Mouse (Mus musculus): ENCODE measurements around the gene Igsf3. TPM values are rescaled to one million over a fixed set of nuclear protein-coding genes. Genes with fewer than 3 reads are reported as not detected.

Gene Igsf3
- total RNA-seq, 2 experiments from 2014 or later = 17.0 to 20.6 TPM

- DNase-seq = peak; percentile 60 to 69
These were observed 4.4 kb upstream of the Igsf3 start for GRCm38 (mm10) chr3:101372345-101372980.

- DNase-seq = no peak
These were observed 557 bp downstream of the Igsf3 start for GRCm38 (mm10) chr3:101377256-101378024.

GRCm38 (mm10) chr3:101378102-101378501 is 1.2 kb downstream of the Igsf3 start:
- no peak for DNase-seq

GRCm38 (mm10) chr3:101379789-101380188 is 2.9 kb downstream of the Igsf3 start:
- DNase-seq = peak in 1 of 2 experiments; percentile 66

GRCm38 (mm10) chr3:101381691-101382090 is 4.8 kb downstream of the Igsf3 start:
- DNase-seq = no peak

GRCm38 (mm10) chr3:101382751-101383150 is 5.9 kb downstream of the Igsf3 start:
- DNase-seq = no peak

GRCm38 (mm10) chr3:101386430-101387016 is 9.6 kb downstream of the Igsf3 start:
- DNase-seq = no peak

- no peak for DNase-seq
These were observed 11.0 kb downstream of the Igsf3 start for GRCm38 (mm10) chr3:101387849-101388248.

GRCm38 (mm10) chr3:101389566-101389965 is 12.7 kb downstream of the Igsf3 start:
- DNase-seq = no peak

- DNase-seq = no peak
These were observed 13.6 kb downstream of the Igsf3 start for GRCm38 (mm10) chr3:101390472-101390871.

- no peak for DNase-seq
These were observed 15.1 kb downstream of the Igsf3 start for GRCm38 (mm10) chr3:101391991-101392390.

GRCm38 (mm10) chr3:101393103-101393644 is 16.3 kb downstream of the Igsf3 start:
- DNase-seq = no peak

- no peak for DNase-seq
These were observed 17.0 kb downstream of the Igsf3 start for GRCm38 (mm10) chr3:101393659-101394539.

GRCm38 (mm10) chr3:101395341-101395740 is 18.5 kb downstream of the Igsf3 start:
- DNase-seq = no peak

- no peak for DNase-seq
These were observed 19.2 kb downstream of the Igsf3 start for GRCm38 (mm10) chr3:101396061-101396460.

GRCm38 (mm10) chr3:101396726-101397263 is 19.9 kb downstream of the Igsf3 start:
- DNase-seq = no peak

GRCm38 (mm10) chr3:101397422-101397821 is 20.5 kb downstream of the Igsf3 start:
- no peak for DNase-seq

- no peak for DNase-seq
These were observed 21.3 kb downstream of the Igsf3 start for GRCm38 (mm10) chr3:101398071-101398786.

GRCm38 (mm10) chr3:101398877-101399276 is 22.0 kb downstream of the Igsf3 start:
- DNase-seq = no peak

GRCm38 (mm10) chr3:101401501-101401900 is 24.6 kb downstream of the Igsf3 start:
- no peak for DNase-seq

Measured in layer of hippocampus, postnatal 36 days (tissue).